Mouse (Mus musculus): Measurements from ENCODE around the gene Lrba. TPM values are rescaled to one million over a fixed set of nuclear protein-coding genes. Genes with fewer than 3 reads are reported as not detected.

Lrba gene
- total and polyA plus RNA-seq, 3 experiments = 12.3 to 22.6 (median 13.8) TPM

- H3K36me3 ChIP-seq (replicated peaks in 1 of 2; ENCODE audit: control insufficient read depth in 1 of 2, insufficient read depth in 1 of 2, low read length in 1 of 2) = peaks cover 11 to 16% of the 10 kb centered on the region in 2 experiments
- peaks cover 7% of the 10 kb centered on the region for H3K9me3 ChIP-seq (replicated peaks; ENCODE audit: low read length)
- H3K4me1 ChIP-seq (ENCODE audit: control insufficient read depth in 1 of 2, insufficient read depth in 2 of 2) = no peaks in the 10 kb centered on the region
- TF ChIP-seq PAX5 (IDR thresholded peaks at IDR 0.05; ENCODE audit: low read length) (no peak), BHLHE40 (IDR thresholded peaks at IDR 0.05; ENCODE audit: low read depth, low read length) (no peak), USF2 (conservative IDR thresholded peaks at IDR 0.05; ENCODE audit: low read depth, low read length) (no peak), NRF1 (IDR thresholded peaks at IDR 0.05; ENCODE audit: low read depth, low read length) (no peak), CHD2 (IDR thresholded peaks at IDR 0.05; ENCODE audit: low read length) (no peak), POLR2A (IDR thresholded peaks at IDR 0.05; ENCODE audit: low read depth, low read length) (no peak), RAD21 (IDR thresholded peaks at IDR 0.05; ENCODE audit: low read depth, low read length) (no peak), SIN3A (IDR thresholded peaks at IDR 0.05; ENCODE audit: low read length) (no peak), CHD1 (IDR thresholded peaks at IDR 0.05; ENCODE audit: low read depth, low read length) (no peak), POLR2AphosphoS2 (IDR thresholded peaks at IDR 0.05; ENCODE audit: low read depth, low read length) (no peak), ZMIZ1 (IDR thresholded peaks at IDR 0.05; ENCODE audit: low read depth, low read length) (no peak), JUND (conservative IDR thresholded peaks at IDR 0.05; ENCODE audit: low read depth, low read length) (no peak), MXI1 (IDR thresholded peaks at IDR 0.05; ENCODE audit: low read depth, low read length) (no peak), ETS1 (conservative IDR thresholded peaks at IDR 0.05; ENCODE audit: low read depth, low read length) (no peak), USF1 (IDR thresholded peaks at IDR 0.05; ENCODE audit: low read depth, low read length) (no peak), TCF12 (IDR thresholded peaks at IDR 0.05; ENCODE audit: low read depth, low read length) (no peak)
- no peaks in the 10 kb centered on the region for H3K79me2 ChIP-seq (replicated peaks; ENCODE audit: control insufficient read depth, extremely low read depth, insufficient read depth, poor library complexity, severe bottlenecking)
- H3K9ac ChIP-seq (ENCODE audit: insufficient read depth, low read depth) = no peak overlapping the region
- H3K27me3 ChIP-seq (replicated peaks) = no peaks in the 10 kb centered on the region
- dilution Hi-C loops (cut with MboI; ENCODE audit: extremely low pct_ligation_motif_present, extremely low pct_unique_long_range_greater_than_20kb, low sequenced_read_pairs) (no loop called here), in situ Hi-C loops (cut with MboI; ENCODE audit: low pct_ligation_motif_present, low pct_unique_long_range_greater_than_20kb, low sequenced_read_pairs) (no loop called here)
- H3K4me3 ChIP-seq (replicated peaks in 1 of 3; ENCODE audit: low read depth in 2 of 3, low read length in 2 of 3, poor library complexity in 1 of 3) = no peak overlapping the region
- no peak for DNase-seq (ENCODE audit: extremely low read depth)
- H3K4me2 ChIP-seq (ENCODE audit: insufficient read depth, low read depth, poor library complexity, severe bottlenecking) = no peak overlapping the region
- H3K27ac ChIP-seq (ENCODE audit: insufficient read depth, low read depth) = no peak overlapping the region
Measured at GRCm38 (mm10) chr3:86545945-86546344, 321.5 kb downstream of the Lrba start.

GRCm38 (mm10) chr3:86546471-86547250 is 322.2 kb downstream of the Lrba start:
- Histone ChIP-seq H3K9ac (ENCODE audit: insufficient read depth, low read depth) (no peak overlapping the region), H3K4me3 (replicated peaks in 1 of 3; ENCODE audit: low read depth in 2 of 3, low read length in 2 of 3, poor library complexity in 1 of 3) (no peak overlapping the region), H3K4me2 (ENCODE audit: insufficient read depth, low read depth, poor library complexity, severe bottlenecking) (no peak overlapping the region), H3K27me3 (replicated peaks) (no peaks in the 10 kb centered on the region), H3K36me3 (replicated peaks in 1 of 2; ENCODE audit: control insufficient read depth in 1 of 2, insufficient read depth in 1 of 2, low read length in 1 of 2) (peaks cover 11 to 16% of the 10 kb centered on the region in 2 experiments), H3K4me1 (ENCODE audit: control insufficient read depth in 1 of 2, insufficient read depth in 2 of 2) (no peaks in the 10 kb centered on the region), H3K79me2 (replicated peaks; ENCODE audit: control insufficient read depth, extremely low read depth, insufficient read depth, poor library complexity, severe bottlenecking) (no peaks in the 10 kb centered on the region), H3K27ac (ENCODE audit: insufficient read depth, low read depth) (no peak overlapping the region), H3K9me3 (replicated peaks; ENCODE audit: low read length) (peaks cover 7% of the 10 kb centered on the region)
- dilution Hi-C loops (cut with MboI; ENCODE audit: extremely low pct_ligation_motif_present, extremely low pct_unique_long_range_greater_than_20kb, low sequenced_read_pairs) = no loop called here
- no peak for DNase-seq (ENCODE audit: extremely low read depth)
- TF ChIP-seq ELF1 (IDR thresholded peaks at IDR 0.05; ENCODE audit: low read depth, low read length) = no peak
- TF ChIP-seq IRF4 (IDR thresholded peaks at IDR 0.05; ENCODE audit: low read depth, low read length) = no peak
- in situ Hi-C loops (cut with MboI; ENCODE audit: low pct_ligation_motif_present, low pct_unique_long_range_greater_than_20kb, low sequenced_read_pairs) = no loop called here

All from CH12.LX (cell line).